Mouse (Mus musculus) cerebellum, adult 2 months (tissue): ENCODE measurements around the gene Cetn3.

Experiments
- CTCF ChIP-seq: fragments of 200-500 bp; IDR thresholded peaks from 2 replicates; pipeline ENCODE4 v1.5.1; 2011; ENCODE audit warnings: low read depth, mild to moderate bottlenecking, control low read depth, low read length, moderate library complexity, borderline replicate concordance; ENCODE audit not compliant: insufficient read depth
- POLR2A ChIP-seq: fragments of 200-500 bp; IDR thresholded peaks from 2 replicates; pipeline ENCODE4 v1.6.1; 2011; ENCODE audit warnings: low read length, control low read depth, borderline replicate concordance; ENCODE audit not compliant: insufficient read depth

DNA sequence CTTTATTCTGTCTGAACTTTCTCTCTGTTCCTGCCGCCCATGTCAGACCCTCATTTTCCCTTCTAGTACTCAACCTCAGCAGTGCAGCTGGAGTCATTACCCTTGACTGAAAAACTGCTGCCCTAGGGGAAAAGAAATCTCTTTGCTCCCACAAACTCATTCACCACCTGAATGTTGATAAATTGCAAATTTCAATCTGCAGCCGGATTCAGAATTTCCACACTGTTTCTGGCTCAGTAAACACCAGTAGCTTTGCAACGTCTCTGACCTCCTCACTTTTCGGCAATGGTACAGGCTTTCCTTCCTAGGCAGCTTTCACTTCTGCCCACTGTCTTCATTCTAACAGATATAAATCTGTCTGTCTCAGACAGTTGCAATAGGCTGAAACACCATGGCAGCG, 57.8 kb downstream of the Cetn3 start:
- no peak for TF ChIP-seq CTCF
- TF ChIP-seq POLR2A, result no peak
